Mouse (Mus musculus) midbrain, embryonic 16.5 days (tissue): ENCODE data around the gene Agpat1. TPM values are rescaled to one million over a fixed set of nuclear protein-coding genes. Genes with fewer than 3 reads are reported as not detected.

Source experiments
- ATAC-seq: fragments of 200-750 bp; cut with Nextera tagmentation; 2 replicates; pipeline ENCODE4 v1.8.0; 2017; ENCODE audit warnings: moderate TSS enrichment
- H3K27ac ChIP-seq: fragments of 300-500 bp; sonication (generic); 2 replicates; pipeline ENCODE4 v1.5.1; 2014; ENCODE audit warnings: mild to moderate bottlenecking, low read length, mixed read lengths
- H3K27me3 ChIP-seq: fragments of 300-500 bp; sonication (generic); 2 replicates; pipeline ENCODE4 v1.6.1; 2014; ENCODE audit warnings: low read depth, low read length, mixed read lengths; ENCODE audit not compliant: control insufficient read depth, insufficient read depth
- H3K36me3 ChIP-seq: fragments of 300-500 bp; sonication (generic); 2 replicates; pipeline ENCODE4 v1.6.1; 2014; ENCODE audit warnings: mild to moderate bottlenecking, low read length, moderate library complexity, mixed read lengths; ENCODE audit not compliant: control insufficient read depth, insufficient read depth
- H3K4me1 ChIP-seq: fragments of 300-500 bp; sonication (generic); 2 replicates; pipeline ENCODE4 v1.6.1; 2014; ENCODE audit warnings: mild to moderate bottlenecking, low read length, mixed read lengths; ENCODE audit not compliant: control insufficient read depth, insufficient read depth
- H3K4me2 ChIP-seq: fragments of 300-500 bp; sonication (generic); 2 replicates; pipeline ENCODE4 v1.6.1; 2014; ENCODE audit warnings: mild to moderate bottlenecking, low read length, mixed read lengths
- H3K4me3 ChIP-seq: fragments of 300-500 bp; sonication (generic); 2 replicates; pipeline ENCODE4 v1.5.1; 2014; ENCODE audit warnings: low read depth, mild to moderate bottlenecking, low read length, moderate library complexity, mixed read lengths
- H3K9ac ChIP-seq: fragments of 300-500 bp; sonication (generic); 2 replicates; pipeline ENCODE4 v1.6.1; 2014; ENCODE audit warnings: low read depth, low read length, mixed read lengths
- H3K9me3 ChIP-seq: fragments of 300-500 bp; sonication (generic); replicated peaks from 2 replicates; pipeline ENCODE4 v1.6.1; 2014; ENCODE audit warnings: mild to moderate bottlenecking, low read length, mixed read lengths; ENCODE audit not compliant: control insufficient read depth, poor library complexity, severe bottlenecking
- WGBS: fragments of 180-500 bp; shearing (Covaris S2); extraction: QIAGEN DNeasy Blood & Tissue Kit; methylation state at CpG from one replicate; pipeline ENCODE4 v1.1.7; 2014; 5-methylcytosine and 5-hydroxymethylcytosine counted together
- polyA plus RNA-seq: library from polyadenylated mRNA; unstranded; fragments of >200 nt; fragmentation: Nextera tagmentation; extraction: Ambion mirVana; gene quantifications from 2 replicates; pipeline ENCODE4 v1.2.1, GENCODE M21; 2015

The Agpat1 gene
- polyA plus RNA-seq, 1 experiment from 2014 or later, result 118 TPM

- Histone ChIP-seq H3K36me3 (peaks cover 37% of the 10 kb centered on the region), H3K4me2 (no peak overlapping the region), H3K4me3 (no peak overlapping the region), H3K27ac (no peak overlapping the region), H3K9ac (no peak overlapping the region), H3K9me3 (no peaks in the 10 kb centered on the region), H3K4me1 (peaks cover 20% of the 10 kb centered on the region), H3K27me3 (no peaks in the 10 kb centered on the region)
- ATAC-seq, result no peak
- WGBS, result 93% methylated on average over 14 of the region's 14 CpGs
Measured at GRCm38 (mm10) chr17:34650781-34651180, 46.7 kb downstream of the Agpat1 start.

- H3K36me3 ChIP-seq, result peaks cover 37% of the 10 kb centered on the region
- no peak overlapping the region for H3K27ac ChIP-seq
- WGBS, result 51% methylated on average over 19 of the region's 19 CpGs
- no peaks in the 10 kb centered on the region for H3K27me3 ChIP-seq
- H3K4me2 ChIP-seq, result no peak overlapping the region
- no peak for ATAC-seq
- H3K9ac ChIP-seq, result no peak overlapping the region
- H3K9me3 ChIP-seq, result no peaks in the 10 kb centered on the region
- H3K4me3 ChIP-seq, result no peak overlapping the region
- peaks cover 11% of the 10 kb centered on the region for H3K4me1 ChIP-seq
Measured at GRCm38 (mm10) chr17:34651507-34652221, 47.6 kb downstream of the Agpat1 start.

GRCm38 (mm10) chr17:34652546-34652945 lies 48.5 kb downstream of the Agpat1 start:
- no peak for ATAC-seq
- Histone ChIP-seq H3K27ac (no peak overlapping the region), H3K36me3 (peaks cover 37% of the 10 kb centered on the region), H3K4me3 (no peak overlapping the region), H3K9me3 (no peaks in the 10 kb centered on the region), H3K9ac (no peak overlapping the region), H3K27me3 (no peaks in the 10 kb centered on the region), H3K4me2 (no peak overlapping the region), H3K4me1 (peaks cover 10% of the 10 kb centered on the region)
- WGBS, result 92% methylated on average over 10 of the region's 10 CpGs

- H3K9ac ChIP-seq, result no peak overlapping the region
- H3K27ac ChIP-seq, result no peak overlapping the region
- H3K9me3 ChIP-seq, result no peaks in the 10 kb centered on the region
- peaks cover 6% of the 10 kb centered on the region for H3K4me1 ChIP-seq
- no peaks in the 10 kb centered on the region for H3K27me3 ChIP-seq
- WGBS, result 93% methylated on average over 8 of the region's 8 CpGs
- H3K36me3 ChIP-seq, result peaks cover 37% of the 10 kb centered on the region
- ATAC-seq, result no peak
- H3K4me3 ChIP-seq, result no peak overlapping the region
- H3K4me2 ChIP-seq, result no peak overlapping the region
Measured at GRCm38 (mm10) chr17:34652985-34653384, 48.9 kb downstream of the Agpat1 start.

- H3K27me3 ChIP-seq, result no peaks in the 10 kb centered on the region; the same call in 1 of the 2 replicates
- peaks cover 37% of the 10 kb centered on the region for H3K36me3 ChIP-seq
- ATAC-seq, result no peak
Measured at GRCm38 (mm10) chr17:34653746-34654285, 49.8 kb downstream of the Agpat1 start.

GRCm38 (mm10) chr17:34654392-34654791 lies 50.3 kb downstream of the Agpat1 start:
- Histone ChIP-seq H3K4me2 (no peak overlapping the region), H3K4me3 (no peak overlapping the region), H3K27ac (no peak overlapping the region), H3K9me3 (no peaks in the 10 kb centered on the region), H3K4me1 (no peaks in the 10 kb centered on the region), H3K27me3 (peaks cover 4% of the 10 kb centered on the region; the same call in 1 of the 2 replicates), H3K36me3 (peaks cover 31% of the 10 kb centered on the region), H3K9ac (no peak overlapping the region)
- no peak for ATAC-seq
- 94% methylated on average over 13 of the region's 13 CpGs for WGBS

More at GRCm38 (mm10) chr17:34653746-34654285, 49.8 kb downstream of the Agpat1 start:
- no peak overlapping the region for H3K27ac ChIP-seq
- no peak overlapping the region for H3K4me3 ChIP-seq
- 58% methylated on average over 9 of the region's 9 CpGs for WGBS
- no peaks in the 10 kb centered on the region for H3K4me1 ChIP-seq
- H3K9ac ChIP-seq, result no peak overlapping the region
- H3K9me3 ChIP-seq, result no peaks in the 10 kb centered on the region
- no peak overlapping the region for H3K4me2 ChIP-seq

GRCm38 (mm10) chr17:34655160-34655559 lies 51.1 kb downstream of the Agpat1 start:
- no peak overlapping the region for H3K4me2 ChIP-seq
- WGBS, result 89% methylated on average over 7 of the region's 7 CpGs
- H3K27me3 ChIP-seq, result peaks cover 6% of the 10 kb centered on the region
- H3K9me3 ChIP-seq, result no peaks in the 10 kb centered on the region
- no peaks in the 10 kb centered on the region for H3K4me1 ChIP-seq
- no peak for ATAC-seq
- no peak overlapping the region for H3K27ac ChIP-seq
- no peak overlapping the region for H3K9ac ChIP-seq
- no peak overlapping the region for H3K4me3 ChIP-seq
- peaks cover 25% of the 10 kb centered on the region for H3K36me3 ChIP-seq

GRCm38 (mm10) chr17:34655581-34655991 lies 51.5 kb downstream of the Agpat1 start:
- no peaks in the 10 kb centered on the region for H3K9me3 ChIP-seq
- H3K4me2 ChIP-seq, result no peak overlapping the region
- ATAC-seq, result peak; percentile 44
- H3K27me3 ChIP-seq, result peaks cover 9% of the 10 kb centered on the region
- 62% methylated on average over 4 of the region's 4 CpGs for WGBS
- no peak overlapping the region for H3K4me3 ChIP-seq
- H3K27ac ChIP-seq, result no peak overlapping the region
- H3K4me1 ChIP-seq, result no peaks in the 10 kb centered on the region
- H3K9ac ChIP-seq, result no peak overlapping the region
- H3K36me3 ChIP-seq, result peaks cover 22% of the 10 kb centered on the region

- Histone ChIP-seq H3K4me3 (no peak overlapping the region), H3K27ac (no peak overlapping the region), H3K27me3 (peaks cover 14% of the 10 kb centered on the region), H3K36me3 (peaks cover 13% of the 10 kb centered on the region), H3K4me1 (no peaks in the 10 kb centered on the region), H3K9ac (no peak overlapping the region), H3K9me3 (no peaks in the 10 kb centered on the region), H3K4me2 (no peak overlapping the region)
- 37% methylated on average over 8 of the region's 8 CpGs for WGBS
- no peak for ATAC-seq
Measured at GRCm38 (mm10) chr17:34656666-34657065, 52.6 kb downstream of the Agpat1 start.
